Mouse (Mus musculus): ENCODE data around the gene Gm19935. TPM values are rescaled to one million over a fixed set of nuclear protein-coding genes. Genes with fewer than 3 reads are reported as not detected.

The Gm19935 gene
- not detected for polyA plus RNA-seq (2017; shearing (Covaris generic))

DNA sequence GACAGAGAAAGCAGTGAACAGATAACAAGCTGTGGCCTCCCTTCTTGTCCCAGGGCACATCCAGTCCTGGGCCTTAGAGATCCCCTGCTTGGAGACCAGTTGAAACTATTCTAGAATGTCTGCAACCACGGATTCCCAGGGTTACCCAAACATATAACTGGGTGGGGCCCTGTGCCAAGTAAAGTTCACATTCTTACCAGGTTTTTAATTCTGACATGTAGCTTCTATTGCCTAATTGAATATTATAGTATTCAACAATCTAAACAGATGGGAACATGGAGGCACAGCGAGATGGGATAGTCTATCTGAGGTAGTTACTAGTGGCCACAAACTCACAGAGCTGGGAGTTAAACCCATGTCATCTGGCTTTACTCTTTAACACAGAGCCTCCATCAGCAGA is at the start of gene Gm19935:
Gene Gm19935, minus strand, starts transcription at position 101 of the 400 bp plus-strand sequence.

DNA sequence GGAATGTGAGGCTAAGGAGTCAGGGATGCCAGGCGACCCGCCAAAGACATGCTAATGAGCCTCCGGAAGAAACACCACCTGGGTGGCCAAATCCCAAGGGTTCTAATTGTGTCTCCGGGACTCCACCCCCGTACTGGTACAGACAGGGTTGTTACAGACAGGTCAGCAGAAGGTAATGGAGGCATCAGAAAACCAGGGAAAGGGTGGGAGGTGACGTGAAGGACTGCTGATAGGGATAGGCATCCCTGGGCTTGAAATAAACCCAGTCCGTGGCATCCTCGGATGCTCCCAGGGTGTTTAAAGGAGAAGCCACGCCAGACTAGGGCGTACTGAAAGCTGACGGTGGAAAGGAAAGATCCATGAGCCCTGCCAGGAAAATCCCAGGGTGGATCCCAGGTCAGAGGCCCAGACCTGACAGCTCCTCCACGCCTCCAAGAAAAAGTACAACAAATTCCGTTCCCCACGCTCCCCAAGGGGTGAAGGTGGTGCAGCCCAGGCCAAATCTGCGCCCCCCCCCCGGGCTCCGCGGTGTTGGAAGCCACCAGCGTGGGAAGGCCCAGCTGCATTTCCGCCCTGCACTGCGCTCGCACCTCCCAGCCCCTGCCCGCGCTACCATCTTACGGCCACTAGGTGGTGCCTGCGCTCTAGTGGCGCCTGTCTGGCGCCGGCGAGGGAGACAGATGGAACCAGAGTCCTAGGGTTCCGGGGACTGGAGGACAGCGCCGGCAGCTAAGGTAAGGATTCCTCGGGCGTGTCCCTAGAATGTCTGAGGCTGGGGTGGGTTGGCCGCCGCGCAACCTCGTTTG is 11.2 kb upstream of the Gm19935 start, which contains the start of gene Chd9:
Gene Chd9, plus strand, starts transcription at position 172 of the 806 bp plus-strand sequence.

Other genes with a start within 250 kb of the Gm19935 start
- 92.6 TPM for gene Chd9, start 11.0 kb upstream of the Gm19935 start, polyA plus RNA-seq (2017; shearing (Covaris generic))